Mouse (Mus musculus) lung, postnatal 36 days (tissue): Measurements from ENCODE around the gene Cnih1.
"Not testable (repeated sequence)": the region's sequence is repeated elsewhere in the genome, so short reads cannot be mapped to it uniquely, and the experiment has no call there.

Source experiments
- DNase-seq: peaks from one replicate; pipeline ENCODE4 v3.0.0; 2022; ENCODE audit warnings: mixed read lengths

Cnih1 gene

GRCm38 (mm10) chr14:46787787-46788504 lies at the start of gene Cnih1:
Cnih1 (minus strand) TSS chr14:46788411.
- peak; percentile 92 for DNase-seq

- peak; percentile 24 for DNase-seq
Observed at GRCm38 (mm10) chr14:46832354-46833272, 44.4 kb upstream of the Cnih1 start.

- DNase-seq = peak; percentile 99
Observed at GRCm38 (mm10) chr14:46831837-46832333, 43.7 kb upstream of the Cnih1 start, which contains the start of gene Cgrrf1. Cgrrf1 (plus strand) TSS chr14:46832125.

DNA sequence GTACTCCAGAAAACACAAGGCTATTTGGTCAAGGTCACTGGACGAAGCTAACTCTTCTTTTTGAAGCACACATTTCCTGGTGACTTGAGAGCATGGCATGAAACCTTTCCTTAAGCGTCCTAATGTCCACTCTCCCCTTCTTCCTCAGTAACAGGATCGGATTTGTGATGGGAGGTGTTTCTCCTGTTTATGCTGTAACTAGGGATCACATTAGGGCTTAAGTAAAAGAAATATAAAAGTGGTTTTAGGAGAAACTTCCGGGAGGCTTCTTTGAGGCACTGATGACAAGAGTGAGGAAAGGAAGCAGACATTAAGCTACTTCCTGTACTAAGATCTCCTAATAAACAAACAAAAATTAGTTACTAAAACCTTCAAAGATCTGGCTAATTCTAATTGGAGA lies 43.1 kb upstream of the Cnih1 start:
- peak; percentile 20 for DNase-seq

DNA sequence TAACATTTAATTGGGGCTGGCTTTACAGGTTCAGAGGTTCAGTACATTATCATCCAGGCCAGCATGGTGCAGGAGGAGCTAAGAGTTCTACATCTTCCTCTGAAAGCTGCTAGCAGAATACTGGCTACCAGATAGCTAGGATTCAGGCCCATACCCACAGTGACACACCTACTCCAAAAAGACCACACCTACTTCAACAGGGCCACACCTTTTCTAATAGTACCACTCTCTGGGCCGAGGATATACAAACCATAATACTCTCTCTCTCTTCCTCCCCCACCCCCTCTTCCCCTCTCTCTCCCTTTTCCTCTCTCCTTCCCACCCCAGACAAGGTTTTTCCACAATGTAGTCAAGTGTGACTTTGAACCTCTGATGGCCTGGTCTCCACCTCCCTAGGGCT lies 39.2 kb upstream of the Cnih1 start:
- no peak for DNase-seq

DNA sequence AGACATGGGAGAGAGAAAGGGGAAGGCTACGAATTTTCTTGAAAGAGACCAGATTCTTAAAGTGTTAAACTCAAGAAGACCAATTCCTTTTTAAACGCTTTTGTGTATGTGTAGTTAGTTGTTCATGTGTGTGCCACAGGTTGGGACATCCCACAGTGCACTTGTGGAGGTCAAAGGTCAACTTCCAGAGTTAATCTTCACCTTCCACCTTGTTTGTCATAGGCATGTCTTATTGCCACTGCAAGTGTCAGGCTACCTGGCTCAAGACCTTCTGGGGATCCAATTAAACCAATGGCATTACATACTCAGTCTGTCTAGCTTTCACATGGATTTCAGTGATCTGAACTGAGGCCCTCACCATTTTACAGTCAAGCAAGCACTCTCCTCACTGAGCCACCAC lies 35.8 kb upstream of the Cnih1 start:
- no peak for DNase-seq

GRCm38 (mm10) chr14:46821873-46822716 lies 33.9 kb upstream of the Cnih1 start, which contains the start of gene Gmfb:
Gmfb (minus strand) TSS chr14:46822242.
- DNase-seq = peak; percentile 97

GRCm38 (mm10) chr14:46821271-46821872 lies 33.2 kb upstream of the Cnih1 start:
- peak; percentile 40 for DNase-seq

DNA sequence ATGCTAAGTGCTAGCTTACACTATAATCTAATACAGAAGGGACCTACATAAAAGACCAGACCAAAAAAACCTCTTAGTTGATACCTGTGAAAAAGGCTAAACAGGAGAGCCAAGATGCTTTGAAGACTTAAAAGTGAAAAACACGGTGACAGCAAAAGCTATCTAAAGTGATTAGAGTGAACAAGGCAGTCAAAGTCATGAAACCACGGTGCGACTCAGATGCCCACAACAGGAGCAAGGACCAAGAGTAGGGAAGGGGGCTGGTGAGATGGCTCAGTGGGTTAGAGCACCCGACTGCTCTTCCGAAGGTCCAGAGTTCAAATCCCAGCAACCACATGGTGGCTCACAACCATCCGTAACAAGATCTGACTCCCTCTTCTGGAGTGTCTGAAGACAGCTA lies 31.8 kb upstream of the Cnih1 start:
- DNase-seq = not testable (repeated sequence)

- no peak for DNase-seq
Observed at GRCm38 (mm10) chr14:46818743-46819142, 30.5 kb upstream of the Cnih1 start.

DNA sequence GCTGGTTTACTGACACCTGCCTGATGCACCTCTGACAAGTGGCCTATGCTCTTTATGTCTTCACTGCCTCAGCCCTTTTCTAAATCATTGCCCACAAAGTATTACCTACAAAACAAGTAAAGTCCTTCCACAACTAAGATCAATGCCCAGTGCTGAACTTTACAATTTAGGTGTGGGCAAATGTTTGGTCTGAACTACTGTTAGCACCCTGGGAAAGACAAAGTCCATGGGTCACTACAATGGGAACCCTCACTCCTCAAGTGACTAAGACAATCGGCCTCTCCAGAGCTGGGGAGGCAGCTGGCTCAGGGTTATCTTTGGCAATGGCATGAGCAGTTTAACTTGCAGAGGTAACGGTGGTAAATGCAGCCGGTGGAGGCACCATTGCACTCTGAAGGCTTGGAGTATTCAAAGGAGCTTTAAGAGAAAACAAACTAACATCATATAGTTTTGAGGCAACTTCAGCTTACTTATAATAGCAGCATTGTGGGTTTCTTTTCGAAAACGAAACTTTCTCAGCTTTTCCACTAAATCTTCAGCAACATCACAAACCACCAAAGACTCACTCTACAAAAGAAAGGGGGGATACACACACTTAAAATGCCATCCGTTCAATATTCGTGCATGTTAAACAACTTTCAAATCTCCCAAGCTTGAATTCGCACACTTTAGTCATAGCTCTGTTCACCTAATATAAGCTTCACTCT lies 28.9 kb upstream of the Cnih1 start:
- no peak for DNase-seq

DNA sequence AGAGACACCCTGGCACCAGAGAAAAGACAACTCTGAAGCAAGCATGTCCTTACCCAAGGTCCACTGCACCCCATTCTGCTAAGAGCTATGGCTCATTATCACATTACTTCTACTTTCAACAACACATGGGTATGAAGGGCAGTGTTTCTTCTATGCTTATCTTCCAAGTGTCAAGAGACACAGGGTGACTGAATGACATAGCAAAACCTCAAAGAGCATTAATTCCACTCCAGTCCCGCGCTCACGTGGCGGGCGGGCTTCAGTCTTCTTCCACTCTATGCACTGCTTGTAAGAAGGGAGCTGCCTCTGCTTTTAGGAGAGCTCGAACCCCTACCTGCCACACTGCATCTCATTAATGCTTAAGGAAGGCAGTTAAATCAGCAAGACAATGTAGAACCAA lies 27.4 kb upstream of the Cnih1 start:
- DNase-seq = no peak

DNA sequence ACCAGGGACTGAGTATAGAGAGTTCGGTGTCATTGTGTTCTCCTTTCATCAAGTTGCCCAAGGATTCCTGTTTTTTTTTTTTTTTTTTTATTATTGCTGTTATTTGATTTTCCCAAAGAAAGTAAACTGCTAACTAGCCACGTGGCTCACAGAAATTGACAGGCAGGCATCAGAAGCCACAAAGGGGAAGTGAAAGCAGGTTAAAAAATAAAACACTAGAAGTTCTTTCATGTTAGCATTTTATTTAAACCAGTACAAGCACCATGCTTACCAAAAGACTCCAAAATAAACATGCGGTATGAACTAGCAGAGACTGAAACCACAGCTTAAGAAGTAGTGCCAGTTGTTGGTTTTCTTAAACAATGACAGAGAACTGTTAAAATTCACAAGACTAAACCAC lies 19.7 kb upstream of the Cnih1 start:
- no peak for DNase-seq

- no peak for DNase-seq
Observed at GRCm38 (mm10) chr14:46806186-46806585, 18.0 kb upstream of the Cnih1 start.

DNA sequence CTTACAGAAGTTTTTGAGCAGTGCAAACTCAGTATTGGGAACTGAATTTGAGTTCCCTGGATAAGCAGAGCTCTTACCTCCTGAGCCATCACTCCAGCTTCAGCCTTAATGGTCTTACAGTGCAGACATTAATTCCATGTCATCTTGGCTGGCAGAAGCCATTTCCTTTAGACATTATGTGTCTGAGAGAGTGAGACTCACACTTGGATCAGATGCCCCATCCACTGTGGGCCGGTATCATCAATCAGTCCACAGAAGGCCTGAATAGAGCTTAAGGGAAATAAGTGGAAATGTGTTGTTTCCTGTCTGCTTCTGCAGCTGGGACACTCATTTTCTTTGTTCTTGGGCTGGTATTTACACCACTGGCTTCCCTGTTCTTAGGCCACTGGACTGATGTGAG lies 15.6 kb upstream of the Cnih1 start:
- peak; percentile 42 for DNase-seq

DNA sequence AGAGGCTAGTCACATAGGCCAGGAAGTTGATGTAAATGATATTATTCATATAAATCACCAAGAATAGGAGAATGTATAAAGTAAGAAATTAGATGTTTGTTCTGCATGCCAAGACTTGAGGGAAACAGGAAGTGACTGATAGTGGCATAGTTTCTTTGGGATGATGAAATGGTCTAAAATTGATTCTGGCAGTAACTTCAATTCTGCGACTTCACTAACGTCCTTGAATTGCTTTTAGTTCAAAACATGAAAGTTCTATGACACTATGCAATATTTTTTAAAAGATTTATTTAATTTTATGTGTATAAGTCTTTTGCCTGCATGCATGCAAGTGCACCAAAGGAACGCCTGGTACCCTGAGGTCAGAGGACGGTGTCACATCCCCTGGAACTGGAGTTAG lies 15.0 kb upstream of the Cnih1 start:
- no peak for DNase-seq

GRCm38 (mm10) chr14:46800684-46801345 lies 12.6 kb upstream of the Cnih1 start:
- DNase-seq = peak; percentile 35

- DNase-seq = peak; percentile 59
Observed at GRCm38 (mm10) chr14:46794157-46794556, 5.9 kb upstream of the Cnih1 start.

GRCm38 (mm10) chr14:46790723-46791122 lies 2.5 kb upstream of the Cnih1 start:
- DNase-seq = no peak

- peak; percentile 32 for DNase-seq
Observed at GRCm38 (mm10) chr14:46790303-46790702, 2.1 kb upstream of the Cnih1 start.

- DNase-seq = no peak
Observed at GRCm38 (mm10) chr14:46788505-46788901, 292 bp upstream of the Cnih1 start.
